Comparison of ENCODE assay signal across 13 mouse cellular contexts in genomic region chr9:52215291-52215690, GRCm38 (mm10).
"Had no signal": no experiment of that assay in that cellular context is flagged by ENCODE, and none has a peak within 500 bp of the region (broad histone marks: within the 10 kb centered on the region; RNA-seq: fewer than 3 reads in every experiment).

No protein-coding gene starts in this region.

- DNase-seq: liver, postnatal 0 days; lung, adult 2 months; lung, postnatal 14 days; lung, postnatal 4 days; midbrain, embryonic 14.5 days; retina, postnatal 1 day; right cerebral cortex, adult 18-20 months; right cerebral cortex, postnatal 25 days; right cerebral cortex, postnatal 4 days; spleen, adult 18-20 months; thymus, adult 2 months; thymus, postnatal 25 days; thymus, postnatal 4 days had no signal
